Mouse (Mus musculus) ES-E14 (cell line): ENCODE measurements at regions not wholly inside any gene's neighbourhood (a gene's known extent, or its start where the extent isn't known, plus 50 kb on each side); places are given as distances from the start of the nearest gene placed in this dataset.
"Not testable (repeated sequence)": the region's sequence is repeated elsewhere in the genome, so short reads cannot be mapped to it uniquely, and the experiment has no call there.

Experiments used
- DNase-seq: peaks from one replicate; pipeline ENCODE4 v3.0.0-alpha.2; 2013; ENCODE audit warnings: low read depth, low spot score
- H3K27ac ChIP-seq: 2 replicates; pipeline ENCODE4 v1.5.1; 2012; ENCODE audit warnings: low read depth, mild to moderate bottlenecking, low read length, moderate library complexity, mixed read lengths; ENCODE audit not compliant: poor library complexity, insufficient read depth, severe bottlenecking
- H3K36me3 ChIP-seq: 2 replicates; pipeline ENCODE4 v1.6.1; 2012; ENCODE audit warnings: mild to moderate bottlenecking, low read length, moderate library complexity, mixed read lengths; ENCODE audit not compliant: control insufficient read depth, poor library complexity, insufficient read depth, severe bottlenecking
- H3K4me1 ChIP-seq, 2 experiments: fragments of 150-350 bp in 1 of 2; sonication (generic) in 1 of 2; 2 replicates each; pipeline ENCODE4 v1.6.1; 2012; ENCODE audit warnings: low read length in 2 of 2, mild to moderate bottlenecking in 1 of 2, mixed read lengths in 1 of 2; ENCODE audit not compliant: control insufficient read depth in 2 of 2, insufficient read depth in 2 of 2, poor library complexity in 1 of 2
- H3K4me3 ChIP-seq, 2 experiments: fragments of 150-350 bp in 1 of 2; sonication (generic) in 1 of 2; 2 replicates each; pipeline ENCODE4 v1.5.1; 2012; ENCODE audit warnings: low read length in 2 of 2, low read depth in 1 of 2, mild to moderate bottlenecking in 1 of 2, mixed read lengths in 1 of 2; ENCODE audit not compliant: insufficient read depth in 1 of 2, poor library complexity in 1 of 2, severe bottlenecking in 1 of 2
- H3K9ac ChIP-seq: 2 replicates; pipeline ENCODE4 v1.6.1; 2012; ENCODE audit warnings: low read depth, mild to moderate bottlenecking, low read length, mixed read lengths; ENCODE audit not compliant: poor library complexity, insufficient read depth, severe bottlenecking
- H3K9me3 ChIP-seq: fragments of 150-350 bp; sonication (generic); 2 replicates; pipeline ENCODE4 v1.6.1; 2012; ENCODE audit warnings: low read depth, mild to moderate bottlenecking, low read length; ENCODE audit not compliant: control insufficient read depth, insufficient read depth
- CHD2 ChIP-seq: IDR thresholded peaks from 2 replicates; pipeline ENCODE4 v1.6.1; 2014; ENCODE audit warnings: mild to moderate bottlenecking, low read depth, low read length, inconsistent platforms
- HCFC1 ChIP-seq: IDR thresholded peaks from 2 replicates; pipeline ENCODE4 v1.6.1; 2012; ENCODE audit warnings: low read length, inconsistent platforms, borderline replicate concordance; ENCODE audit not compliant: insufficient read depth
- MAFK ChIP-seq: IDR thresholded peaks from 2 replicates; pipeline ENCODE4 v1.6.1; 2014; ENCODE audit warnings: mild to moderate bottlenecking, low read depth, low read length, inconsistent platforms; ENCODE audit not compliant: insufficient read depth
- ZC3H11A ChIP-seq: IDR thresholded peaks from 2 replicates; pipeline ENCODE4 v1.6.1; 2012; ENCODE audit warnings: low read depth, mild to moderate bottlenecking, inconsistent platforms, low read length, borderline replicate concordance
- ZNF384 ChIP-seq: IDR thresholded peaks from 2 replicates; pipeline ENCODE4 v1.6.1; 2012; ENCODE audit warnings: low read depth, low read length, inconsistent platforms
- in situ Hi-C, 2 experiments: fragments of 600-800 bp; cut with MboI; formaldehyde crosslinking; loops; one replicate each; pipeline ENCODE4 v1.15.1; 2025; ENCODE audit warnings: low sequenced_read_pairs in 2 of 2, inconsistent platforms in 1 of 2; ENCODE audit not compliant: unreplicated experiment in 2 of 2

DNA sequence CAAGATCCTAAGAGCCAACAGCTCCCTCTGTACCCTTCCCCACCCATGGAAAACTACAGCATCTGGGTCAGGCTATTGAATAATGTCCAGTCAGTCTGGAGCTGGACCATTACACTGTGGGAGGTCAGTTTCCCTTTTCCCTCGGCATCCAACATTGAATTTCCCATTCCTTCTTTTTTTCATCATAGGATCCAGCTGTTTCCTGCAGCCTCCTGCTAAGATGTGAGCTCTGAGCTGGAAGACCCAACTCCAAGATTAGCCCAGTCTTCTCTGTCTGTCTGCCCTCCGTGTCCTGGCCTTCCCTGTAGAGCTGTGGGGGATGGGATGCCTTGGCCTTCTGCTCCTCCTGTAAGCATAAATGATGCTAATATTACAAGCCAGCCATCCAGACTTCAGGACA lies 138.8 kb downstream of the Nuak1 start:
- Histone ChIP-seq H3K4me3 (no peak overlapping the region), H3K27ac (no peak overlapping the region), H3K9ac (no peak overlapping the region), H3K4me1 (no peaks in the 10 kb centered on the region), H3K36me3 (no peaks in the 10 kb centered on the region), H3K9me3 (no peaks in the 10 kb centered on the region)
- TF ChIP-seq MAFK: no peak
- TF ChIP-seq ZC3H11A: no peak
- no peak for TF ChIP-seq CHD2
- TF ChIP-seq ZNF384: no peak
- TF ChIP-seq HCFC1: no peak
- no peak for DNase-seq
- in situ Hi-C loops: no loop called here

DNA sequence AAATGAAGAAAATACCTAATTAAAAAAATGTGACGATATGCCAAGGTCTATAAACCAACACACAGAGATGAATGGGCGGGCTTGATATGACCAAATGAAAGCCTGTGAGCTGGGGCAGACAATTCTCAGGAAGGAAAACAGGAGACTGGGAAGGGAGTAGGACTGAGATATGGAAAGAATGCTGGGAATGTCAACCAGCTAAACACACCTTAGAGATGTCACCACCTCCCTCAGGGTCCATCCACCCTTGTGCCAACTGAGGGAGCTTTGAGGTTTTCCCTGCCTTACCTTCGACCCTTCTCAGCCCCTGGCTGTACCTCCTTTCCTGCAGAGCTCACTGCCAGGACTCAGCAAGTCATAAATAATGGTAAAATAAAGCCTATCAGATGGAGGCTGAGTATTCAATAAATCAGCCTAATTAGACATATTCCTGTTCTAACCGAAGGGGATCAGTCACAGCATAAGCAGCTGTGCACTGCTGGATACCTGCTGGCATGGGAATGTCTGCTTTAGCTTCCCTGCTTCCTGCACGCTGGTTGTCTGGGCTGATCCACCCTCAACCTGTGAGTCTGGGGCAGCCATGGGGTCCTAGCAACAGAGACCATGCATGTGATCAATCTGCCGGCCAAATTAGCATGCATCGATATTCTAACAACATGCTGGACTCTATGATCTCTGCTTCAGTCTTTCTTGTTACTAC lies 137.4 kb downstream of the Nuak1 start:
- Histone ChIP-seq H3K27ac (no peak overlapping the region), H3K4me1 (no peaks in the 10 kb centered on the region), H3K4me3 (no peak overlapping the region), H3K9me3 (no peaks in the 10 kb centered on the region), H3K36me3 (no peaks in the 10 kb centered on the region), H3K9ac (no peak overlapping the region)
- TF ChIP-seq ZC3H11A: no peak
- no peak for TF ChIP-seq CHD2
- no peak for TF ChIP-seq HCFC1
- no peak for TF ChIP-seq MAFK
- no peak for TF ChIP-seq ZNF384
- DNase-seq: no peak
- in situ Hi-C loops: no loop called here

DNA sequence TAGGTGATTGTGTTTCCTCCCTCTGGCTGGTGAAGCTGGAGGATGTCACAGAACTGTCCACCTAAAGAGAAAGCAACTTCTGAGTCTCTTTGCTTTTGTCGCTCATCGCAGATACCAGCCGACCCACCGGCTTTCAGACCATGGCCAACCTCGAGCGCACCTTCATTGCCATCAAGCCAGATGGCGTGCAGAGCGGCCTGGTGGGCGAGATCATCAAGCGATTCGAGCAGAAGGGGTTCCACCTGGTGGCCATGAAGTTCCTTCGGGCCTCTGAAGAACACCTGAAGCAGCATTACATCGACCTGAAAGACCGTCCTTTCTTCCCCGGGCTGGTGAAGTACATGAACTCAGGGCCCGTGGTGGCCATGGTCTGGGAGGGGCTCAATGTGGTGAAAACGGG lies 131.7 kb downstream of the Nuak1 start:
- H3K9ac ChIP-seq, DNase-seq, H3K36me3 ChIP-seq, in situ Hi-C loops, H3K4me1 ChIP-seq, H3K4me3 ChIP-seq, H3K9me3 ChIP-seq, H3K27ac ChIP-seq: not testable (repeated sequence)

DNA sequence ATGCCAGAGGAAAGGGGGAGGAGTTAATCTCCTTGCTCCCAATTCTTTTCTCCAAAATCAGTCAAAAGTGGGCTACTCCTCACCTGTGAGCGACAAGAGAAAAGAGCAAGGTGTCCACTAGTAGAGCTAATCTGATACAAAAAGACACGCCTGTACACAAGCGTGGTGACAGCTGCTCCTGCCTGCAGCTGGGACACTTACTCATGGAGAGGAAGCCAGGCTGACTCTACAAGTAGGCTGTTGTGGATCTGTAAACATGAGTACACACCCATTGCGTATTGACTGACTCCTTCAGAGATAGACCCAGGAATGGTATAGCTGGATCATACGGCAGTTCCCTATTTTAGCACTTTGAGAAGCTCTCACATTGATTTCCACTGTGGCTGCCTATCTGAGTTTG lies 129.7 kb downstream of the Nuak1 start:
- Histone ChIP-seq H3K9ac (no peak overlapping the region), H3K4me1 (peaks cover 3 to 6% of the 10 kb centered on the region in 2 experiments; a peak in 2 of 4 replicates), H3K36me3 (no peaks in the 10 kb centered on the region), H3K27ac (no peak overlapping the region), H3K4me3 (no peak overlapping the region), H3K9me3 (no peaks in the 10 kb centered on the region)
- DNase-seq: no peak
- no peak for TF ChIP-seq ZNF384
- TF ChIP-seq CHD2: no peak
- in situ Hi-C loops: no loop called here

DNA sequence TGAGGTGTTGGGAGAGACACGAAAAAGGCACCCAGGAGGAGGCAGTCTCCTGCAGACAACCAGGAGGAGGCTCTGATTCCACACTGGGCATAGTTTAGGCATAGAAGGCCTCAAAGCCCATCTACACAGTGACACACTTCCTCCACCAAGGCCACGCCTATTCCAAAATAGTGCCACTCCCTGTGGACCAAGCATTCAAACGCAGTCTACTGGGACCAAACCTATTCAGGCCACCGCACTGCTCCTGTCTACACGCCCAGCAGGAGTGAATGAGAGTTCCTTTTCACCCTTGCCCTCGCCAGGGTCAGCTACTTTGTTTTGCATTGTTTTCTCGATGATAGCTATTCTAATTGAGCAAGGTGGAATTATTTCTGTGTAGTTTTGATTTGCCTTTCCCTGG lies 127.7 kb downstream of the Nuak1 start:
- Histone ChIP-seq H3K9me3 (no peaks in the 10 kb centered on the region), H3K4me1 (peaks cover 3 to 6% of the 10 kb centered on the region in 2 experiments; a peak in 2 of 4 replicates), H3K27ac (no peak overlapping the region), H3K4me3 (no peak overlapping the region), H3K9ac (no peak overlapping the region), H3K36me3 (no peaks in the 10 kb centered on the region)
- in situ Hi-C loops: no loop called here
- no peak for TF ChIP-seq ZNF384
- TF ChIP-seq MAFK: no peak
- no peak for TF ChIP-seq ZC3H11A
- no peak for TF ChIP-seq HCFC1
- TF ChIP-seq CHD2: no peak
- peak; percentile 31 for DNase-seq
